Mouse (Mus musculus) forelimb bud, embryonic 11.5 days (tissue): Measurements from ENCODE around the gene Hbq1a.
A peak's percentile ranks its signal among the peaks of the same experiment; 100 is the strongest.

ENCODE experiments used
- DNase-seq: peaks from one replicate; pipeline ENCODE4 v3.0.0-alpha.2; 2012; ENCODE audit warnings: low read depth, low spot score

The Hbq1a gene

GRCm38 (mm10) chr11:32321196-32321565 lies 21.3 kb downstream of the Hbq1a start:
- peak; percentile 50 for DNase-seq

GRCm38 (mm10) chr11:32324609-32325008 lies 24.7 kb downstream of the Hbq1a start:
- DNase-seq, result peak; percentile 82

DNA sequence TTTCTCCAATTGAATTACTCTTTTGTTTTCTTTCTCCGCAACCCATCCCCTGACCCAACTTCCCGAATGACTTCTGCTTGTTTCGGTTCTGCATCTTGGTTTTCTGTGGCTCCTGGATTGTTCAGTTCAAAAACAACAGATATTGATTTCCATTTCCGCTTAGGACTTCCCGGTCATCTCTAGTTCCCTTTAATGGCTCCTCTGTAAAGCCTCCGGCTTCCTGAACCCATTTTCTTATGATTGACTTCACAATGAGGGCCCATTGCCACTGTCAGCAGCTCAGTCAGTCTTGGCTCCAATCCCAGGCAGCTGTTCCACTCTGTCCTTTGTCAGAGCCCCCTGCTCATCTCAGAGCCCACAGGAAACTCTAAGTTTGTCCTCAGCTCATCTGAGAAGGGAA lies 31.2 kb downstream of the Hbq1a start:
- DNase-seq, result no peak

DNA sequence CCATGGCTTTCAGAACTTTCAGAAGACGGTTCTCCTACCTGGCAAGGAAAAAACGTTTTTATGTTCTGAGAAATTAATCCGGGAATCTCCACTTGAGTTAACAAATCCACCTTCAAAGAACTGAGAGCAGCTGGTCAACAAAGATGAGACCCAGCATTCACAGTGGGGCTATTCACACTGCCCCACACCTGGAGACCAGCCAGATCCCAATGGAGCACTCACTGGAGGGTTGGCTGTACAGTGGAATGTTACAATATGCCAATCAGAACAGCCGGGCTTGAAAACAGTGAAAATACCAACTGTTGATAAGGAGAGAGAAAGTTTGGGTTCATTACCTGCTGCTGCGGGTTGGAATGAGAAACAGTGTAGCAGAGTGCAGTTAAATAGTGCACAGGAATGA lies 32.0 kb downstream of the Hbq1a start:
- DNase-seq, result no peak

GRCm38 (mm10) chr11:32333235-32333634 lies 33.4 kb downstream of the Hbq1a start:
- no peak for DNase-seq

GRCm38 (mm10) chr11:32336435-32336907 lies 36.6 kb downstream of the Hbq1a start:
- no peak for DNase-seq

- DNase-seq, result no peak
Observed at GRCm38 (mm10) chr11:32339131-32339531, 39.3 kb downstream of the Hbq1a start.

DNA sequence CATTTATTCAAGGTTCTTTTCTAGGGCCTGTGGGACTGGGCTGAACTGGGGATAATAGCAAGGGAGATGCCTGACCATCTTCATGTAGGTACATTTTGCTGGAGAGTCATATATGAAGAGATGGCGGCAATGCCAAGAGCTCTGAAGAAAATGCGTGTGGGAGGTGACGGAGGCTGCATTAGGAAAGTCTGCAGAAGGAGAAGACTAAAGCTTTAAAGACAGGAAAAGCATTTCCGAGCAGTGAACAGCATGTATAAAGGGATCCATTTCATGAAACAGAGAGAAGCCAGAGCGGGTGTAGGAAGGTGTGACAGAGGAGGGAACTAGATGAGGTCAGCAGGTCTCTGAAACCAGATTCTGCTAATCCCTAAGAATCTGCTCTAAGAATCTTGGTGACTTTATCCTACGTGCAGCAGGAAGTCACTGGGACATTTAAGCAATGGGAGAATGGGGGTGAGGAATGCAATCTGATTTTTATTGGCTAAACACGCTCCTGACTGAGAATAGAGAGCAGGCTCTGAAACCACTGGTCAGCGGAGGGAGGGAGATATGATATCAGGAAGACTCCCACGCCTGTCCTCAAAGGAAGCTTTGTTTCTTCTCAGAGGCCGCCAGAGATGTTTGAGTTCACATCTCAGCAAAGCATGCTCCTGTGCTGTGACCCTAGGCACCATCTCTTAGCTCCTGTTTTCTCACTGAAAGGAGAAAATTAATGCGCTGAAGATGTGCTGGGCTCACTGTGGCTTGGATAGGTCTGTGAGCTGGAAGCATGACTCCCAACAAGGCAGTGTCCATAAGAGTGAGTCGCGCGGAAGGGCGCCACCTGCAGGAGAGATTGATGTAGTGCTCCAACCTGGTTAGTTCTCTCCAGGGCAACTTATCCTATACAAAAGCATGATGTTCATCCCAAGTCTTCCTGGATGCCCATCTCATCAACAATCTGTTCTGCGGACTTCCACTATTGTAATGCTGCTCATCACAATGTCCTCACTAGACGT lies 40.9 kb downstream of the Hbq1a start:
- peak; percentile 65 for DNase-seq

GRCm38 (mm10) chr11:32342770-32343191 lies 42.9 kb downstream of the Hbq1a start:
- no peak for DNase-seq

GRCm38 (mm10) chr11:32343350-32343749 lies 43.5 kb downstream of the Hbq1a start:
- no peak for DNase-seq

- DNase-seq, result no peak
Observed at GRCm38 (mm10) chr11:32345504-32346297, 45.8 kb downstream of the Hbq1a start.

DNA sequence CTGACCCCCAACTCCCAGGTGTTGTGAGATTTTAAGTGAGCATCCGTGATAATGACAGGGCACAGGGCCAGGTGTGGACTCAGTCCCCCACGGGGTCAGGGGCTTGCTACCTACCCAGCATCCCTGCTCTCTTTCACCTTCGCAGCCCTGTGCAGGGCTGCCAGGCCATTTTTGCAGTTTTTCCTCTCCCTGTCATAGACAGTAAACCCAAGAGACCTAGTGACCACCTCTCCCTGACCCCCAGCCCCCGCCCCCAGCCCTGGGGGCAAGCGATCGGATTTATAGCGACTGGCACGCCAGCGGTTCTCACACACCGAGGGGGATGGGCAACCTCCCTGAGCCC lies 47.4 kb downstream of the Hbq1a start:
- DNase-seq, result no peak

DNA sequence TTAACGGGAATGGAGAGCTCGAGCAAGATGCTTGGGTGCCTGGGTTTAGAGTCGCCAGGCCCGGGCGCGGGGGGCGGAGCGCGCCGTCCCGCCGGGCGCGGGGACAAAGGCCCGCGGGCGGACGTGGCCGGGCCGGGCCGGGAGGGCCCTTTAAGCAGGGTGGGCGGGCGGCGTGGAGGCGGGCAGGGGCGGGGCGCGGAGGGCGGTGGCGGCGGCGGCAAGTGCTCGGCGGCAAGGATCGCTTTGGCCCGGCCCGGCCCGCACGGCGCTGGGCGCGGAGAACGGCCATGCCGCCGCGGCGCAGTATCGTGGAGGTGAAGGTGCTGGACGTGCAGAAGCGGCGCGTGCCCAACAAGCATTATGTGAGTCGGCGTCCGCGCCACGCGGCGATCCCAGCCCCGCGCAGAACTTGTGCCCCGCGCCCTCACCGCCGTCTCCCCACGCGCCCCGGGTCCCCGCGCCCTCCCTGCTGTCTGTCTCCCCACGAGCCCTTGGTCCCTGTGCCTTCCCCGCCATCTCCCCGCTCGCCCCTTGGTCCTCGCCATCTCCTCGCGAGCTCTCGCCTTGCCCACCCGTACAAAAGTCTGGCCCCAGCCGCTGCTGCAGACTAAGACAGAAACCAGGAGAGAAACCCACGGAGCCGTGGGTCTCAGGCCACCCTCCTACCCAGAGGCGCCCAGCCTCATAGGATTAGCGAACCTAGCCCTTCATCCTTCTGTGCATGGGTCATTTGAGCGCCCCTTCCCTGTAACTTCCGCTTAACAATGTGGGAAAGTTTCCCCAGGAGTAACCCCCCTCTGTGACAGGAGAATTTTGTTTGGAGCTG lies 48.0 kb downstream of the Hbq1a start, which contains the start of gene Sh3pxd2b:
Sh3pxd2b (plus strand) TSS at position 214 of the 826 bp plus-strand sequence.
- DNase-seq, result peak; percentile 46

- DNase-seq, result no peak
Observed at GRCm38 (mm10) chr11:32348433-32349283, 48.8 kb downstream of the Hbq1a start.

- no peak for DNase-seq
Observed at GRCm38 (mm10) chr11:32349284-32349953, 49.5 kb downstream of the Hbq1a start.
